In genomic region chr7:35647101-35647698, GRCm38 (mm10) we compare ENCODE assay signal across 7 mouse cellular contexts. TPM values are rescaled to one million over a fixed set of nuclear protein-coding genes. Genes with fewer than 3 reads are reported as not detected.
DNase-seq lines count a peak whose midpoint lies in the region; ATAC-seq lines count a peak whose summit lies in the region.

Pdcd5 (minus strand) TSS chr7:35647521.

- no peaks in the 10 kb centered on the region for H3K4me1 ChIP-seq in intestine, embryonic 15.5 days (replicated peaks)
- H3K4me1 ChIP-seq in midbrain, embryonic 10.5 days, result peaks cover 18% of the 10 kb centered on the region

- H3K4me2 ChIP-seq in intestine, embryonic 15.5 days (replicated peaks), result peak within 1 kb of the TSS; percentile 76

- H3K27ac ChIP-seq in intestine, embryonic 15.5 days, result peak within 1 kb of the TSS; percentile 75
- H3K27ac ChIP-seq in midbrain, embryonic 10.5 days (replicated peaks), result peak within 1 kb of the TSS; percentile 94

- H3K4me3 ChIP-seq in intestine, embryonic 15.5 days (replicated peaks), result peak within 1 kb of the TSS; percentile 95
- H3K4me3 ChIP-seq in midbrain, embryonic 10.5 days, result peak within 1 kb of the TSS; percentile 96

- WGBS in intestine, embryonic 15.5 days, result under 1% methylated on average over 64 of the region's 64 CpGs
- under 1% methylated on average over 64 of the region's 64 CpGs for WGBS in midbrain, embryonic 10.5 days

- peak; percentile 98 for DNase-seq in adrenal gland, adult 2 months
- peak; percentile 97 for DNase-seq in embryo, embryonic 11.5 days (ENCODE audit: low read depth, low spot score)
- peak; percentile 95 to 97 for DNase-seq in gastrocnemius, postnatal 36 days
- peak; percentile 98 for DNase-seq in left cerebral cortex, postnatal 25 days (ENCODE audit: low spot score in 2 of 2)
- DNase-seq in midbrain, embryonic 10.5 days (ENCODE audit: low spot score), result peak; percentile 98
- DNase-seq in right cerebral cortex, postnatal 4 days, result peak; percentile 98

- H3K9ac ChIP-seq in intestine, embryonic 15.5 days, result peak within 1 kb of the TSS; percentile 95

- intact Hi-C loops in gastrocnemius, postnatal 36 days (cut with DNase I), result no loop called here
- intact Hi-C loops in left cerebral cortex, postnatal 25 days (cut with DNase I), result no loop called here

- no peaks in the 10 kb centered on the region for H3K27me3 ChIP-seq in intestine, embryonic 15.5 days (replicated peaks)
- H3K27me3 ChIP-seq in midbrain, embryonic 10.5 days (ENCODE audit: low read depth, poor library complexity, severe bottlenecking), result no peaks in the 10 kb centered on the region

- ATAC-seq in intestine, embryonic 15.5 days, result peak; percentile 92

- H3K36me3 ChIP-seq in intestine, embryonic 15.5 days, result peaks cover 23% of the 10 kb centered on the region
- peaks cover 38% of the 10 kb centered on the region for H3K36me3 ChIP-seq in midbrain, embryonic 10.5 days

- H3K9me3 ChIP-seq in intestine, embryonic 15.5 days, result no peaks in the 10 kb centered on the region
- peaks cover 9% of the 10 kb centered on the region for H3K9me3 ChIP-seq in midbrain, embryonic 10.5 days (replicated peaks)

RNA-seq across cellular contexts. Expression of gene Pdcd5, which starts in this region (rescaled TPM):
- total RNA-seq in adrenal gland, adult 2 months (2021), result 10 to 100 TPM; 87.1 to 88.8 TPM
- polyA plus RNA-seq in adrenal gland, adult 2 months (2012; rRNA removed), result 21.2 and 21.3 TPM in 2 replicates
- total RNA-seq in gastrocnemius, postnatal 36 days (2021), result 100 to 1,000 TPM; 102 to 126 TPM
- 193 and 197 TPM in 2 replicates for polyA plus RNA-seq in intestine, embryonic 15.5 days (2015; fragmentation: Nextera tagmentation; extraction: Ambion mirVana)
- 10 to 100 TPM; 67.3 to 72.0 TPM for total RNA-seq in left cerebral cortex, postnatal 25 days (2021)
- polyA plus RNA-seq in midbrain, embryonic 10.5 days (2016; fragmentation: Nextera tagmentation; extraction: Ambion mirVana), result 307 and 342 TPM in 2 replicates

Comparison
In these comparisons a context has a peak if more than half of its experiments do, and no peak if none do; other contexts are left out.
1. Peak in every context shown above with its lines: DNase-seq, ATAC-seq, H3K4me3 ChIP-seq and H3K27ac ChIP-seq.